Mouse (Mus musculus): ENCODE results near the gene Hck.

GRCm38 (mm10) chr2:153117051-153117486 lies 8.8 kb downstream of the Hck start:
- TF ChIP-seq CTCF (IDR thresholded peaks at IDR 0.05; ENCODE audit: borderline replicate concordance, insufficient read depth, low read length), result no peak
- no peak for TF ChIP-seq POLR2A (IDR thresholded peaks at IDR 0.05; ENCODE audit: low read depth, low read length)
